Mouse (Mus musculus) ovary, adult 2 months (tissue): ENCODE measurements around the gene Pnpo. TPM values are rescaled to one million over a fixed set of nuclear protein-coding genes. Genes with fewer than 3 reads are reported as not detected.

Source experiments
- polyA plus RNA-seq: library from polyadenylated mRNA; depleted of rRNA; stranded (reverse); fragments of >200 nt; gene quantifications from 2 replicates; pipeline ENCODE4 v1.2.3, GENCODE M21; 2012; rRNA removed

The Pnpo gene
- polyA plus RNA-seq, result 55.7 and 83.0 TPM in 2 replicates

DNA sequence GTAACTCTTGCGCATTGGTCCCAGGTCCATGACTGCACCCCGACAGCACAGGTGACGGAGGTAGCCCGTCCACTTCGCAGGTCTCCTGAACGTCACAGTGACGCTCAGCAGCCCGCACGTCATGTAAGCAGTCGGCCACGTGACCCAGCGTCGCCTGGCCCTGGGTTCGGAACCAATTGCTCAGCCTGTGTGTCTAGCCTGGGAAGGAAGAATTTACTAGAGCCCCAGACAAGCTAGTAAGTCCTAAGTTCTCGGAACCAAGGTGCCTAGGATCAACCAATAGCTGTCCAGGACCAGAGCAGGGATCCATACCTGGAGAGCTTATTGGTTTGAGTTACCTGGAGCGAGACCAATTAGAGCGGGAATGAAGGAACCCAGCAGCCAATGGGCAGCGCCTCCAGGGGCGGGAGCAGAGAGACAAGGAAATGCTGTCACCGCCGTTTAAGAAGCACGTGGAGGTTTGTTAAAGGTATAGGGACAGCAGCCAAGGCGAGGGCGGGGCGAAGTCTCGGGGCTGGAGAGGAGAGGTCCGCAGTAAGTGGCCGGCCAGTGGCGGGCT is at the start of gene Pnpo:
Pnpo (minus strand) TSS at position 241 of the 559 bp plus-strand sequence.

DNA sequence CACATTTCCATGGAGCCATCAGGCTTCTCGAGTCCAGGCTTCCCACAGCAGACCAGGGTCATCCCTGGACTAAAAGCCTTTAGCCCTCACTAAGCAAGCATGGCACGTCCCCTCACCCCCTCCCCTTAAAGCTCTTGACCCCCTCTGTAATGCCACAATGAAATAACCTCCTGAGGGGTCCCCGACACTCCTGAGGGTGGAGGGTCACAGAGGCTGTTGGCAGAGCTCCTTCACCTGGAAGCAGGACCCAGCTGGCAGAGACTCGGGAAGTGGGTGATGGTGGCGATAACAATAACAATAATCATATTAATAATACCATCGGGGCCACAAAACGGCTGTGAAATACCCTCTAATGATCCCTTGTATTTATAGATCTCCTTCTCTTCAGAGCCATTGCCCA is 39.1 kb upstream of the Pnpo start, which contains the start of gene Sp2:
Sp2 (minus strand) TSS at position 101 of the 400 bp plus-strand sequence.

DNA sequence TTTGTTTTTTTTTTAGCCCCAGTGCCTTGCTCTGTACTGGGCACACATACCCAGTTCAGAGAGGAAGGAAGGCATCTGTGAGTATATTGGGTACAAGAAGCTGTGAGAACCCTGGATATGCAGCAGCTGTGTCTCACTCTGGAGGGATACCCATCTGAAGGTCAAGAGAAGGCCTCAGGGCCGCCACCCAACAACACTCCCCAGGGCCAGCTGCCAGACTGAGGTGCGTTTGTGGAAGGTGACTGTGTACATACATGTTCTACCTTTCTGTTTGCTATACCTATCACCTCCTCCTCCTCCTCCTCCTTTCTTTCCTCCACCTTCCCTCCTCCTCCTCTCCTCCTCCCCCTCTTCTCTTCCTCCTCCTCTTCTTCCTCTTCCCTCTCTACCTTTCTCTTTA is 15.7 kb downstream of the Pnpo start, which contains the start of gene Prr15l:
Prr15l (plus strand) TSS at position 17 of the 400 bp plus-strand sequence.

DNA sequence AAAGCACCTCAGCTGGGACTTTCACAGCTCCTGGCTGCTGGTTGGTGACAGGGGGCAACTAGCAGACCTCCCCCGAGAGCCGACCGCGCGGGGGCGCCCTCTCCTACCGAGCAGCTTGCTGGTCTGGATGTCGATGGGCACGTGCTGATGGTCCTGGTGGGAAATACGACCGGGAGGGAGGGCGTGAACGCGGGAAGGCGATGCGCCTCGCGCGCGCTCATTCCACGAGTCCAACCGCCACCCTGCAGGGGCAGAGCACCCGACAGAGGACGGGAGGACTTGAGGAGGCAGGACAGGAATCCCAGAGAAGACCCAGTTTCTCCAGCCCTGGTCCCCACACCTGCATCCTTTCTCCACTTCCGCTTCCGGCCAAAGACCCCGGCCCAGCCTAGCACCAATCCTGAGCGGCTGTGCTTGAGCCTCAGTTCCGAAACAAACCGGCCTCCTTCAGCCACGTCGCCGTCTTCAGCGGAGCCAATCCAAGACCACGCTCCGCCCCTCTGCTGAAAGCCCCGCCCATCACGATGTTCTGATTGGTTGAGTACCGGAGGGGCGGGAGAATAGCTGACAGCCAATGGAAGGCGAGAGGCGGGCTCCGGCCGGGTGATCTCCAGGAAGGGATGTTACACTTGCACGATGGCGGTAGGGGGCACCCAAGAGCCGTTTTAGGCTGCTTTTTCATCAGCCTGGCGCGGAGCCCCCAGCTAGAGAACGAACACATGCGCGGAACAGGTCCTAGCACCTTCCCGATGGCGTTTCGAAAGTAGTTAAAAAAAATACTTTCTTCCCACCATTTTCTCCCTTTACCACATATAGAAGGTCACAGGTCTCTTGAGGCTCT is 27.5 kb downstream of the Pnpo start, which contains the start of gene Cdk5rap3:
Cdk5rap3 (minus strand) TSS at position 453 of the 841 bp plus-strand sequence.

Other genes with a start within 250 kb of the Pnpo start
- 18.7 and 19.7 TPM in 2 replicates for gene Snx11, start 166.4 kb downstream of the Pnpo start, polyA plus RNA-seq
- 33.3 and 47.5 TPM in 2 replicates for gene Cbx1, start 154.9 kb downstream of the Pnpo start, polyA plus RNA-seq
- gene Nfe2l1, start 114.0 kb downstream of the Pnpo start, polyA plus RNA-seq, result 227 and 361 TPM in 2 replicates
- 41.8 and 93.3 TPM in 2 replicates for gene Copz2, start 94.1 kb downstream of the Pnpo start, polyA plus RNA-seq
- 60.2 and 65.7 TPM in 2 replicates for gene Cdk5rap3, start 27.5 kb downstream of the Pnpo start, polyA plus RNA-seq
- 10.8 and 20.4 TPM in 2 replicates for gene Prr15l, start 15.9 kb downstream of the Pnpo start, polyA plus RNA-seq
- gene Sp2, start 39.0 kb upstream of the Pnpo start, polyA plus RNA-seq, result 13.0 and 18.2 TPM in 2 replicates
- 0.41 and 0.48 TPM in 2 replicates for gene Sp6, start 69.4 kb upstream of the Pnpo start, polyA plus RNA-seq
- gene Scrn2, start 86.0 kb upstream of the Pnpo start, polyA plus RNA-seq, result 47.9 and 54.8 TPM in 2 replicates
- 4.8 and 4.9 TPM in 2 replicates for gene Lrrc46, start 97.4 kb upstream of the Pnpo start, polyA plus RNA-seq
- gene Mrpl10, start 97.6 kb upstream of the Pnpo start, polyA plus RNA-seq, result 92.3 and 113 TPM in 2 replicates
- 15.7 and 17.9 TPM in 2 replicates for gene Osbpl7, start 106.6 kb upstream of the Pnpo start, polyA plus RNA-seq
- 0.43 and 0.75 TPM in 2 replicates for gene Tbx21, start 171.3 kb upstream of the Pnpo start, polyA plus RNA-seq
- 30.1 and 40.3 TPM in 2 replicates for gene Tbkbp1, start 207.5 kb upstream of the Pnpo start, polyA plus RNA-seq
- 32.3 and 39.8 TPM in 2 replicates for gene Kpnb1, start 243.9 kb upstream of the Pnpo start, polyA plus RNA-seq